Mouse (Mus musculus): ENCODE results near the gene Doc2g. TPM values are rescaled to one million over a fixed set of nuclear protein-coding genes. Genes with fewer than 3 reads are reported as not detected.

The Doc2g gene
- polyA plus RNA-seq, 1 experiment from 2014 or later: 64.5 TPM

- H3K27ac ChIP-seq (ENCODE audit: low read depth, low read length): peak within 1 kb of the TSS; percentile 99
- under 1% methylated on average over 64 of the region's 64 CpGs for WGBS (ENCODE audit: insufficient replicate concordance)
- peak within 1 kb of the TSS; percentile 71 for H3K4me3 ChIP-seq (ENCODE audit: low read depth, low read length)
- H3K9me3 ChIP-seq (replicated peaks; ENCODE audit: control insufficient read depth, low read length): no peaks in the 10 kb centered on the region
- H3K4me1 ChIP-seq (ENCODE audit: control insufficient read depth, insufficient read depth, low read length): peaks cover 39% of the 10 kb centered on the region
- no peaks in the 10 kb centered on the region for H3K27me3 ChIP-seq (ENCODE audit: control insufficient read depth, insufficient read depth, low read length)
- peak within 1 kb of the TSS; percentile 89 for H3K4me2 ChIP-seq
- peak within 1 kb of the TSS; percentile 89 for H3K9ac ChIP-seq (ENCODE audit: low read depth, low read length)
- ATAC-seq (replicated peaks; ENCODE audit: insufficient number of reproducible peaks, low FRiP score, low TSS enrichment): peak; percentile 85
- 0 out of 2 replicates have a peak, but pooled peaks cover 2% of the 10 kb centered on the region for H3K36me3 ChIP-seq (ENCODE audit: control insufficient read depth, insufficient read depth, low read length)
Observed at GRCm38 (mm10) chr19:4000119-4000900, 2.8 kb upstream of the Doc2g start, which contains the start of the genes Nudt8 and Gm49405. Gene Nudt8, plus strand, starts transcription at chr19:4000580. Gene Gm49405, plus strand, starts transcription at chr19:4000626.

- no peak for ATAC-seq (replicated peaks; ENCODE audit: insufficient number of reproducible peaks, low FRiP score, low TSS enrichment)
- H3K4me1 ChIP-seq (ENCODE audit: control insufficient read depth, insufficient read depth, low read length): peaks cover 41% of the 10 kb centered on the region
- H3K9ac ChIP-seq (ENCODE audit: low read depth, low read length): peak overlapping the region; percentile 89
- peaks cover 5% of the 10 kb centered on the region for H3K36me3 ChIP-seq (ENCODE audit: control insufficient read depth, insufficient read depth, low read length)
- H3K27me3 ChIP-seq (ENCODE audit: control insufficient read depth, insufficient read depth, low read length): no peaks in the 10 kb centered on the region
- peak overlapping the region; percentile 89 for H3K4me2 ChIP-seq
- peak overlapping the region; percentile 99 for H3K27ac ChIP-seq (ENCODE audit: low read depth, low read length)
- no peaks in the 10 kb centered on the region for H3K9me3 ChIP-seq (replicated peaks; ENCODE audit: control insufficient read depth, low read length)
- H3K4me3 ChIP-seq (ENCODE audit: low read depth, low read length): peak overlapping the region; percentile 71
- WGBS (ENCODE audit: insufficient replicate concordance): 17% methylated on average over 17 of the region's 17 CpGs
Observed at GRCm38 (mm10) chr19:4000949-4001525, 2.1 kb upstream of the Doc2g start.

GRCm38 (mm10) chr19:4001752-4002151 is 1.4 kb upstream of the Doc2g start:
- peak overlapping the region; percentile 52; the same call in 1 of the 2 replicates for H3K9ac ChIP-seq (ENCODE audit: low read depth, low read length)
- H3K36me3 ChIP-seq (ENCODE audit: control insufficient read depth, insufficient read depth, low read length): peaks cover 12% of the 10 kb centered on the region
- no peak for ATAC-seq (replicated peaks; ENCODE audit: insufficient number of reproducible peaks, low FRiP score, low TSS enrichment)
- no peaks in the 10 kb centered on the region for H3K27me3 ChIP-seq (ENCODE audit: control insufficient read depth, insufficient read depth, low read length)
- no peak overlapping the region; the same call in 1 of the 2 replicates for H3K4me2 ChIP-seq
- peaks cover 42% of the 10 kb centered on the region for H3K4me1 ChIP-seq (ENCODE audit: control insufficient read depth, insufficient read depth, low read length)
- 69% methylated on average over 5 of the region's 5 CpGs for WGBS (ENCODE audit: insufficient replicate concordance)
- H3K27ac ChIP-seq (ENCODE audit: low read depth, low read length): peak overlapping the region; percentile 88; the same call in 1 of the 2 replicates
- H3K9me3 ChIP-seq (replicated peaks; ENCODE audit: control insufficient read depth, low read length): no peaks in the 10 kb centered on the region
- no peak overlapping the region for H3K4me3 ChIP-seq (ENCODE audit: low read depth, low read length)

- Histone ChIP-seq H3K4me2 (peak overlapping the region; percentile 55), H3K9ac (ENCODE audit: low read depth, low read length) (peak overlapping the region; percentile 58; the same call in 1 of the 2 replicates), H3K36me3 (ENCODE audit: control insufficient read depth, insufficient read depth, low read length) (peaks cover 24% of the 10 kb centered on the region), H3K27me3 (ENCODE audit: control insufficient read depth, insufficient read depth, low read length) (no peaks in the 10 kb centered on the region), H3K9me3 (replicated peaks; ENCODE audit: control insufficient read depth, low read length) (no peaks in the 10 kb centered on the region), H3K4me3 (ENCODE audit: low read depth, low read length) (peak overlapping the region; percentile 19), H3K4me1 (ENCODE audit: control insufficient read depth, insufficient read depth, low read length) (peaks cover 42% of the 10 kb centered on the region), H3K27ac (ENCODE audit: low read depth, low read length) (peak overlapping the region; percentile 88)
- 73% methylated on average over 12 of the region's 12 CpGs for WGBS (ENCODE audit: insufficient replicate concordance)
- no peak for ATAC-seq (replicated peaks; ENCODE audit: insufficient number of reproducible peaks, low FRiP score, low TSS enrichment)
Observed at GRCm38 (mm10) chr19:4003641-4004040, 528 bp downstream of the Doc2g start.

- Histone ChIP-seq H3K9ac (ENCODE audit: low read depth, low read length) (peak overlapping the region; percentile 17; the same call in 1 of the 2 replicates), H3K4me1 (ENCODE audit: control insufficient read depth, insufficient read depth, low read length) (peaks cover 42% of the 10 kb centered on the region), H3K27ac (ENCODE audit: low read depth, low read length) (no peak overlapping the region), H3K4me3 (ENCODE audit: low read depth, low read length) (no peak overlapping the region), H3K27me3 (ENCODE audit: control insufficient read depth, insufficient read depth, low read length) (no peaks in the 10 kb centered on the region), H3K4me2 (peak overlapping the region; percentile 55), H3K9me3 (replicated peaks; ENCODE audit: control insufficient read depth, low read length) (no peaks in the 10 kb centered on the region), H3K36me3 (ENCODE audit: control insufficient read depth, insufficient read depth, low read length) (peaks cover 26% of the 10 kb centered on the region)
- ATAC-seq (replicated peaks; ENCODE audit: insufficient number of reproducible peaks, low FRiP score, low TSS enrichment): no peak
- WGBS (ENCODE audit: insufficient replicate concordance): 80% methylated on average over 15 of the region's 15 CpGs
Observed at GRCm38 (mm10) chr19:4004331-4004730, 1.2 kb downstream of the Doc2g start.

GRCm38 (mm10) chr19:4005091-4005490 is 2.0 kb downstream of the Doc2g start:
- Histone ChIP-seq H3K9ac (ENCODE audit: low read depth, low read length) (no peak overlapping the region), H3K27ac (ENCODE audit: low read depth, low read length) (peak overlapping the region; percentile 35; the same call in 1 of the 2 replicates), H3K27me3 (ENCODE audit: control insufficient read depth, insufficient read depth, low read length) (no peaks in the 10 kb centered on the region), H3K9me3 (replicated peaks; ENCODE audit: control insufficient read depth, low read length) (no peaks in the 10 kb centered on the region), H3K4me1 (ENCODE audit: control insufficient read depth, insufficient read depth, low read length) (peaks cover 39% of the 10 kb centered on the region), H3K36me3 (ENCODE audit: control insufficient read depth, insufficient read depth, low read length) (peaks cover 29% of the 10 kb centered on the region), H3K4me2 (0 out of 2 replicates have a peak overlapping the region, but pooled peaks have one; percentile 5), H3K4me3 (ENCODE audit: low read depth, low read length) (no peak overlapping the region)
- no peak for ATAC-seq (replicated peaks; ENCODE audit: insufficient number of reproducible peaks, low FRiP score, low TSS enrichment)
- 88% methylated on average over 9 of the region's 9 CpGs for WGBS (ENCODE audit: insufficient replicate concordance)

GRCm38 (mm10) chr19:4005971-4006370 is 2.9 kb downstream of the Doc2g start:
- H3K4me2 ChIP-seq: no peak overlapping the region
- no peak overlapping the region for H3K4me3 ChIP-seq (ENCODE audit: low read depth, low read length)
- ATAC-seq (replicated peaks; ENCODE audit: insufficient number of reproducible peaks, low FRiP score, low TSS enrichment): no peak
- H3K27me3 ChIP-seq (ENCODE audit: control insufficient read depth, insufficient read depth, low read length): no peaks in the 10 kb centered on the region
- no peak overlapping the region for H3K27ac ChIP-seq (ENCODE audit: low read depth, low read length)
- no peak overlapping the region for H3K9ac ChIP-seq (ENCODE audit: low read depth, low read length)
- H3K36me3 ChIP-seq (ENCODE audit: control insufficient read depth, insufficient read depth, low read length): peaks cover 29% of the 10 kb centered on the region
- WGBS (ENCODE audit: insufficient replicate concordance): 97% methylated on average over 8 of the region's 8 CpGs
- no peaks in the 10 kb centered on the region for H3K9me3 ChIP-seq (replicated peaks; ENCODE audit: control insufficient read depth, low read length)
- peaks cover 39% of the 10 kb centered on the region for H3K4me1 ChIP-seq (ENCODE audit: control insufficient read depth, insufficient read depth, low read length)

- Histone ChIP-seq H3K9ac (ENCODE audit: low read depth, low read length) (0 out of 2 replicates have a peak overlapping the region, but pooled peaks have one; percentile 17), H3K27ac (ENCODE audit: low read depth, low read length) (no peak overlapping the region), H3K36me3 (ENCODE audit: control insufficient read depth, insufficient read depth, low read length) (peaks cover 23% of the 10 kb centered on the region), H3K9me3 (replicated peaks; ENCODE audit: control insufficient read depth, low read length) (no peaks in the 10 kb centered on the region), H3K4me2 (no peak overlapping the region), H3K27me3 (ENCODE audit: control insufficient read depth, insufficient read depth, low read length) (no peaks in the 10 kb centered on the region), H3K4me3 (ENCODE audit: low read depth, low read length) (peak overlapping the region; percentile 89; the same call in 1 of the 2 replicates), H3K4me1 (ENCODE audit: control insufficient read depth, insufficient read depth, low read length) (peaks cover 16% of the 10 kb centered on the region)
- 94% methylated on average over 5 of the region's 5 CpGs for WGBS (ENCODE audit: insufficient replicate concordance)
- ATAC-seq (replicated peaks; ENCODE audit: insufficient number of reproducible peaks, low FRiP score, low TSS enrichment): no peak
Observed at GRCm38 (mm10) chr19:4011086-4011485, 8.0 kb downstream of the Doc2g start.
